Mouse (Mus musculus) WW6 (cell line): ENCODE data around the gene Vegfa.

ENCODE experiments used
- DNase-seq: peaks from one replicate; pipeline ENCODE4 v3.0.0-alpha.2; 2013; ENCODE audit warnings: low read depth, low spot score

Gene Vegfa

GRCm38 (mm10) chr17:46032257-46032991, at the start of gene Vegfa:
Gene Vegfa (minus strand): TSS chr17:46032369.
- DNase-seq, result peak; percentile 58

GRCm38 (mm10) chr17:46081657-46082056, 49.5 kb upstream of the Vegfa start:
- DNase-seq, result no peak

GRCm38 (mm10) chr17:46081042-46081441, 48.9 kb upstream of the Vegfa start:
- no peak for DNase-seq

- DNase-seq, result no peak
These were observed 48.2 kb upstream of the Vegfa start for GRCm38 (mm10) chr17:46080388-46080787.

- DNase-seq, result no peak
These were observed 46.9 kb upstream of the Vegfa start for GRCm38 (mm10) chr17:46079037-46079436.

GRCm38 (mm10) chr17:46077921-46078534, 45.9 kb upstream of the Vegfa start:
- DNase-seq, result no peak

GRCm38 (mm10) chr17:46076260-46076551, 44.0 kb upstream of the Vegfa start:
- DNase-seq, result no peak

GRCm38 (mm10) chr17:46075551-46076259, 43.5 kb upstream of the Vegfa start:
- no peak for DNase-seq

- DNase-seq, result no peak
These were observed 42.9 kb upstream of the Vegfa start for GRCm38 (mm10) chr17:46075116-46075485.

- DNase-seq, result no peak
These were observed 42.4 kb upstream of the Vegfa start for GRCm38 (mm10) chr17:46074398-46075115.

GRCm38 (mm10) chr17:46073730-46074301, 41.6 kb upstream of the Vegfa start:
- peak; percentile 56 for DNase-seq

- no peak for DNase-seq
These were observed 39.4 kb upstream of the Vegfa start for GRCm38 (mm10) chr17:46071531-46071930.

GRCm38 (mm10) chr17:46070046-46070445, 37.9 kb upstream of the Vegfa start:
- DNase-seq, result no peak

GRCm38 (mm10) chr17:46063974-46064312, 31.8 kb upstream of the Vegfa start:
- DNase-seq, result no peak

- no peak for DNase-seq
These were observed 31.3 kb upstream of the Vegfa start for GRCm38 (mm10) chr17:46063283-46063973.

- DNase-seq, result no peak
These were observed 28.1 kb upstream of the Vegfa start for GRCm38 (mm10) chr17:46060253-46060652.

GRCm38 (mm10) chr17:46059226-46059825, 27.2 kb upstream of the Vegfa start:
- no peak for DNase-seq

GRCm38 (mm10) chr17:46056288-46056687, 24.1 kb upstream of the Vegfa start:
- no peak for DNase-seq

GRCm38 (mm10) chr17:46055736-46056135, 23.6 kb upstream of the Vegfa start:
- DNase-seq, result no peak

- no peak for DNase-seq
These were observed 21.2 kb upstream of the Vegfa start for GRCm38 (mm10) chr17:46053291-46053842.

- no peak for DNase-seq
These were observed 20.0 kb upstream of the Vegfa start for GRCm38 (mm10) chr17:46052146-46052545.
